Mouse (Mus musculus) brain, embryonic 14.5 days (tissue): ENCODE data around the gene Gm11114. TPM values are rescaled to one million over a fixed set of nuclear protein-coding genes. Genes with fewer than 3 reads are reported as not detected.

Experiments used
- DNase-seq: peaks from one replicate; pipeline ENCODE4 v3.0.0-alpha.2; 2011; ENCODE audit warnings: low read depth
- CTCF ChIP-seq: fragments of 200-500 bp; IDR thresholded peaks from 2 replicates; pipeline ENCODE4 v1.5.1; 2012; ENCODE audit warnings: inconsistent platforms, mild to moderate bottlenecking, moderate library complexity, borderline replicate concordance; ENCODE audit not compliant: insufficient read depth, insufficient read length; ENCODE audit errors: extremely low read depth
- POLR2A ChIP-seq: fragments of 200-500 bp; IDR thresholded peaks from 2 replicates; pipeline ENCODE4 v1.6.1; 2012; ENCODE audit warnings: mild to moderate bottlenecking, inconsistent platforms, borderline replicate concordance; ENCODE audit not compliant: poor library complexity, insufficient read depth, insufficient read length, severe bottlenecking; ENCODE audit errors: extremely low read depth
- polyA plus RNA-seq: library from polyadenylated mRNA; depleted of rRNA; stranded (reverse); fragments of >200 nt; gene quantifications from 2 replicates; pipeline ENCODE4 v1.2.3, GENCODE M21; 2012; rRNA removed

The Gm11114 gene
- not detected in 2 replicates for polyA plus RNA-seq

- DNase-seq = no peak
- TF ChIP-seq POLR2A = no peak
- TF ChIP-seq CTCF = no peak
Observed at GRCm38 (mm10) chr9:85312473-85312872, at the start of gene Gm11114. TSS of gene Gm11114 (plus strand) at chr9:85312773.

DNA sequence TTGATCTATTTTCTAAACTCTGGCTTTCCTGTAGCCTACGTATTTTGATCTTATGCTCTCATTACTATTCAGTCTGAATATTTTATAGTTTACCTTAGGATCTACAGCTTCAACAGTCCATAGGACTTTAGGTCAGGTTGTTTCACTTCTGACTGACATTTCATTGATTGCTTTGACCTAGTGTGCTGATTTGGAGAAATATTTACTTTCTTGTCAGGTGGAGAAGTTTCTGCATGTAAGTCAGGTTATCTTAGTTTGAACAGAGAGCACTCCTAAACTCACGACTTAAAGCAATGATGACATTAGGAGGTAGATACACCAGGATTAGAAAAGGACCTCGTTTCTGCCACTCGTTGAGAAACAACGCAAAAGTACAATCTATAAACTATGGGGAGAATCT lies 45.7 kb upstream of the Gm11114 start:
- no peak for TF ChIP-seq POLR2A
- no peak for TF ChIP-seq CTCF
- no peak for DNase-seq

- no peak for DNase-seq
- TF ChIP-seq POLR2A (no peak), CTCF (no peak)
Observed at GRCm38 (mm10) chr9:85274114-85274513, 38.5 kb upstream of the Gm11114 start.

DNA sequence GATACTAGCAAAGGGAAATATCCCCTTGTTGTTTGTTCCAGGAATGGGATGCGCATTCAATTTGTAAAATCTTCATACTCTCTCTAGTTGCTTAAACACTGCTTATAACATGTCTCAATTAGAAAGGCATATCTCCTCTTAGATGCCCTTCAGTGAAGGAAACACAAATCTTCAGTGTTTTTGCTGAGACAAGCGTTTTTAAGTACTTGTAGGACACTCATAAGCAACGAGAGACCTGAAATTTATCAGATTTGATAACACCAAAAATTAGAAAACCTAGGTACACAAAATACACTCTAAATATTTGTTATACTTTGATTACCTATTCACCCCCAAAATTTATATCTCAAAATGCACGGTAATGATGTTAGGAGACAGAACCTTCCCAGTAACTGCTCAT lies 9.7 kb upstream of the Gm11114 start:
- DNase-seq = no peak

GRCm38 (mm10) chr9:85303378-85303777 lies 9.2 kb upstream of the Gm11114 start:
- DNase-seq = no peak
- TF ChIP-seq POLR2A (no peak), CTCF (no peak)

More for the DNA sequence above, 9.7 kb upstream of the Gm11114 start:
- TF ChIP-seq CTCF (no peak), POLR2A (no peak)

DNA sequence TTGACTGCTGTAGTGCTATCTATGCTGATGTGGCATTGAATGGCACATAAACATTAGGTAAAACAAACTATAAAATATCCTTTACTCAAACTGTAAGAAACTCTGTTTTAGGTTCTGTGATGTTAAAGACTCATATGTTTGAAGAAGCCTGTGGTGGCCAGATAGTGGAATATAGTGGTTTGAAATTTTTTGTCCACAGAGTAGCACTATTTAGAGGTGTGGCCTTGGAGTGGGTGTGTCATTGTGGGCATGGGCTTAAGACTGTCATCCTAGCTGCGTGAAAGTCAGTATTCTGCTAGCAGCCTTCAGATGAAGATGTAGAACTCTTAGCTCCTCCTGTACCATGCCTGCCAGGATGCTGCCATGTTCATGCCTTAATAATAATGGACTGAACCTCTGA lies 3.5 kb downstream of the Gm11114 start:
- DNase-seq = no peak

GRCm38 (mm10) chr9:85320167-85320951 lies 7.8 kb downstream of the Gm11114 start:
- no peak for TF ChIP-seq CTCF
- TF ChIP-seq POLR2A = no peak
- DNase-seq = peak; percentile 34

More for the DNA sequence above, 3.5 kb downstream of the Gm11114 start:
- TF ChIP-seq CTCF = no peak
- TF ChIP-seq POLR2A = no peak

GRCm38 (mm10) chr9:85324158-85324875 lies 11.7 kb downstream of the Gm11114 start:
- DNase-seq = no peak
- no peak for TF ChIP-seq POLR2A

- DNase-seq = peak; percentile 52
- TF ChIP-seq CTCF = no peak
- no peak for TF ChIP-seq POLR2A
Observed at GRCm38 (mm10) chr9:85325201-85325868, 12.8 kb downstream of the Gm11114 start.

GRCm38 (mm10) chr9:85326292-85327241 lies 14.0 kb downstream of the Gm11114 start:
- TF ChIP-seq POLR2A = no peak
- no peak for TF ChIP-seq CTCF
- peak; percentile 48 for DNase-seq
